Mouse (Mus musculus) forebrain, postnatal 0 days (tissue): ENCODE data around the gene Bnc2. TPM values are rescaled to one million over a fixed set of nuclear protein-coding genes. Genes with fewer than 3 reads are reported as not detected.
A peak's percentile ranks its signal among the peaks of the same experiment; 100 is the strongest.

Experiments
- ATAC-seq: fragments of 200-750 bp; cut with Nextera tagmentation; 2 replicates; pipeline ENCODE4 v1.8.0; 2017; ENCODE audit warnings: mild to moderate bottlenecking, moderate library complexity
- DNase-seq: peaks from one replicate; pipeline ENCODE4 v3.0.0-alpha.2; 2015
- H3K27ac ChIP-seq: fragments of 300-500 bp; sonication (generic); 2 replicates; pipeline ENCODE4 v1.5.1; 2014; ENCODE audit warnings: low read depth, mild to moderate bottlenecking, antibody characterized with exemption, low read length, moderate library complexity, mixed read lengths
- H3K27me3 ChIP-seq: fragments of 300-500 bp; sonication (generic); 2 replicates; pipeline ENCODE4 v1.6.1; 2014; ENCODE audit warnings: mild to moderate bottlenecking, low read length, mixed read lengths; ENCODE audit not compliant: insufficient read depth
- H3K36me3 ChIP-seq: fragments of 300-500 bp; sonication (generic); 2 replicates; pipeline ENCODE4 v1.6.1; 2014; ENCODE audit warnings: mild to moderate bottlenecking, moderate library complexity; ENCODE audit not compliant: insufficient read depth
- H3K4me1 ChIP-seq: fragments of 300-500 bp; sonication (generic); 2 replicates; pipeline ENCODE4 v1.6.1; 2014; ENCODE audit warnings: antibody characterized with exemption; ENCODE audit not compliant: insufficient read depth
- H3K4me2 ChIP-seq: fragments of 300-500 bp; sonication (generic); 2 replicates; pipeline ENCODE4 v1.6.1; 2014; ENCODE audit warnings: low read depth, mild to moderate bottlenecking, moderate library complexity
- H3K4me3 ChIP-seq: fragments of 300-500 bp; sonication (generic); 2 replicates; pipeline ENCODE4 v1.5.1; 2014; ENCODE audit warnings: low read depth, low read length, mixed read lengths
- H3K9ac ChIP-seq: fragments of 300-500 bp; sonication (generic); 2 replicates; pipeline ENCODE4 v1.6.1; 2014; ENCODE audit warnings: mild to moderate bottlenecking
- H3K9me3 ChIP-seq: fragments of 300-500 bp; sonication (generic); 2 replicates; pipeline ENCODE4 v1.6.1; 2016; ENCODE audit warnings: low read length
- CTCF ChIP-seq: sonication (generic); IDR thresholded peaks from 2 replicates; pipeline ENCODE4 v1.5.1; 2016; ENCODE audit warnings: antibody characterized with exemption, control low read depth, low read depth
- WGBS: fragments of 180-500 bp; shearing (Covaris S2); extraction: QIAGEN DNeasy Blood & Tissue Kit; methylation state at CpG from one replicate; pipeline ENCODE4 v1.1.7; 2014; 5-methylcytosine and 5-hydroxymethylcytosine counted together
- polyA plus RNA-seq: library from polyadenylated mRNA; unstranded; fragments of >200 nt; fragmentation: Nextera tagmentation; extraction: Ambion mirVana; gene quantifications from 2 replicates; pipeline ENCODE4 v1.2.1, GENCODE M21; 2015
- total RNA-seq: library from RNA; depleted of rRNA; stranded (reverse); fragments of >200 nt; gene quantifications from 2 replicates; pipeline ENCODE4 v1.2.3, GENCODE M21; 2014

The Bnc2 gene
- total and polyA plus RNA-seq, 2 experiments from 2014 or later, result 2.0 to 11.6 TPM

DNA sequence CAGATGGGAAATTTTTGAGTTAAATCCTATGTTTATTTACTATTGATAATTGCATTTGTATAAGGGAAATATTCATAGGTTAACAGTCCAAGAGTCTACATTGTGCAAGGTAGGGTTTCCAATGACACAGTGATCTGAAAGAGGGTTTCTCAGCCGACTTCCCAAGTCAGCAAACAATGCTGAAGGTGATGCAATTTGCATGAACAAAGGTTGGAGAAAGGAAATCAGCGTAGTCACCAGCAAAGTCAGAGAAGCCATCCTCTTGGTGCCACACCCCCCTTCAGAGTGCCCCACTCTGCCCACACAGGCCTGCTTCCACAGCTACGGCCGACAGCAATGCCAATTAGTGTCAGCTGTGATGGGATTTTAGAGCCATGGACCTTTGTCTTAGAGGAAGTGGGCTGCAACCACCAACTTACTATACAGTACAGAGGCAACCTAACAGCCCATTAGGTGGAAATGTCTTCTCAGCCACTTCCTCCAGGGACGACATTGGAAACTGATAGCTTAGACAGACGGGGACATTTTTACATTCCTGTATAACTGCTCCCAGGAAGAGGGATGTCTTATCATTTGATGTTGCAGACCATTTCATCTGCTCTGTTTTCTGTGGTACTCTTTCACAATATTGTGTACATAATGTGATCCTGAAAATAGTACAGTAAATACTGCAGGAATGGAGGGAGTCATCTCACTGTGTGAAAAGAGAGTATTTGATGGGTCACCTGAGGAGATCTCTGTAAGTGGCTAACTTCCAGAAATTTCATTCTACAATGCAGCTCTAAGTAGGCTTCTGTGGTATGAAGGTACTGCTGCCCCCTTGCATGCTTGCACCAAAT is 243.2 kb downstream of the Bnc2 start:
- ATAC-seq (no peak), DNase-seq (no peak)
- no peak for TF ChIP-seq CTCF
- H3K4me3 ChIP-seq, result no peak overlapping the region
- no peaks in the 10 kb centered on the region for H3K4me1 ChIP-seq
- H3K9me3 ChIP-seq, result no peaks in the 10 kb centered on the region
- 33% methylated on average over 6 of the region's 6 CpGs for WGBS
- no peak overlapping the region for H3K4me2 ChIP-seq
- no peaks in the 10 kb centered on the region for H3K36me3 ChIP-seq
- H3K27ac ChIP-seq, result no peak overlapping the region
- H3K9ac ChIP-seq, result no peak overlapping the region
- H3K27me3 ChIP-seq, result no peaks in the 10 kb centered on the region

DNA sequence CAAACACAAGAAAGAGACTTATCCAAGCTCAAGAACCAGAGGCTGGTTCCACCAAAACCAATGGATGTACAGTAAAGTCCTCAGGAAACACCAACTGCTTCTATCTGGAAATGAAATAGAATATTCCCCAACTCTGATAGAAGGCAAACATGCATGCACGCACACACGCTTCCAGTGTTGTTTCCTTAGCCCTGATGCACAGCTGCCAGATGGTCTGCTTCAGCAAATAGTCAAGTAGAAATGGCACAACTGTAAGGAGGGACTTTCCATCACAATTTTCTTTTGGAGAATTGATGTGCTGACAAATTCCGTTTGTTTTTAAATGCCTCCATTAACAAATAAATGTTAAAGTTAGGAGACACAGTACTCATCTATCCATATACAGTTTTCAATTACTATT is 247.1 kb downstream of the Bnc2 start:
- Histone ChIP-seq H3K36me3 (no peaks in the 10 kb centered on the region), H3K27ac (no peak overlapping the region), H3K4me2 (no peak overlapping the region), H3K9me3 (no peaks in the 10 kb centered on the region), H3K4me1 (no peaks in the 10 kb centered on the region), H3K9ac (no peak overlapping the region), H3K4me3 (no peak overlapping the region), H3K27me3 (no peaks in the 10 kb centered on the region)
- 91% methylated on average over 3 of the region's 3 CpGs for WGBS
- no peak for TF ChIP-seq CTCF
- no peak for ATAC-seq
- no peak for DNase-seq

DNA sequence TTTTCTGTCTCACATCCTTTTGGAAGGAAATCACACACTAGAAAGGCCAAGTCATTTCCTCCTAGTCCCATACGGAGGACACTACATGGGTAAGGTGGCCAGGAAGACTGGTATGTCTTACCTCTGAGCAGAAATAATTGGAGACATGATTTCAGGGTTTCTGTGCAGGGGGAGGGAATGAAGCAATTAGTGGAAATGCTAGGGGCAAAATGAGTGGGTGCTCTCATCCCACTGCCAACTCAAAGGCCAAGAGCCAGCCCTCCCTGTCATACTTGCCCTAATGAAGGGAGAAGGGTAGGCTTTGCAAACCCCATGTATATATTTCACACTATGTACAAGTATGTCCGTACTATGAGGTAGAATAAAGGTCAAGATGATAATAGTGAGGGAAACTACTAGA is 263.6 kb downstream of the Bnc2 start:
- no peak overlapping the region for H3K4me2 ChIP-seq
- no peak overlapping the region for H3K27ac ChIP-seq
- no peak overlapping the region for H3K4me3 ChIP-seq
- 94% methylated on average over 2 of the region's 2 CpGs for WGBS
- ATAC-seq (no peak), DNase-seq (no peak)
- H3K27me3 ChIP-seq, result no peaks in the 10 kb centered on the region
- no peaks in the 10 kb centered on the region for H3K36me3 ChIP-seq
- H3K9me3 ChIP-seq, result no peaks in the 10 kb centered on the region
- no peak overlapping the region for H3K9ac ChIP-seq
- no peaks in the 10 kb centered on the region for H3K4me1 ChIP-seq
- TF ChIP-seq CTCF, result no peak

DNA sequence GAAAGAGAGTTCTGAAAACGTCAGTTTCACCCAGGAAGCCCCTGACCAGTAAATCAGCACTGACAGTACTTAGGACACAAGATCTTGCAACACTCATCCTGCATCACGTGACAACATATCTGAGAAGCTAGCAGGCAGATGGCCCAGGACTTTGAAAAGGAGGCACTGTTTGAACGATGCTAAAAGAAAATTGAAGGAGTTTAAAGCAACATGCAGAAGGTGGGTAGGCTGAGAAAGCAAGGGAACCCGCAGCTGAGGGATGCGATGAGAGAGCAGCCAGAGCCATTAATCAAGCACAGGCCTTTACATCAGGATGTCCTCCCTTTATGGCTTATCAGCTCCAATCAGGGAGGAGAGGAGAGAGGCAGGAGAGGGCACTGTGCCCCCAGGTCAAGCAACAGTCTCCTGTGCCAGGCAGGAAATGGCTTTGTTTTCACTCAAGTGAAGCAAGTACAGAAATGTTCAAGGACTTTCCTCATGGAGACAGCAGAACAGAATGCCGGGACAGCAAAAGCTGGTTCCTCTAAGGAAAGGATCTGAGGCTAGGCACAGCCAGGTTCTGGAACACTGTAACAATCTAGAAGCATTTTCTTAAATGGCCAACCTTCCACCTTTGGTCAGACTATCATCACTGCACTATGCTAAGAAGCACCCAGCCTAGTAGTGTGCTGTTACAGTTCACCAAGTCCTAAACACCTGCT is 267.6 kb downstream of the Bnc2 start:
- no peaks in the 10 kb centered on the region for H3K4me1 ChIP-seq
- no peaks in the 10 kb centered on the region for H3K27me3 ChIP-seq
- ATAC-seq, result no peak
- no peak overlapping the region for H3K4me2 ChIP-seq
- H3K9me3 ChIP-seq, result no peaks in the 10 kb centered on the region
- 69% methylated on average over 6 of the region's 6 CpGs for WGBS
- H3K27ac ChIP-seq, result no peak overlapping the region
- no peak overlapping the region for H3K4me3 ChIP-seq
- H3K36me3 ChIP-seq, result no peaks in the 10 kb centered on the region
- H3K9ac ChIP-seq, result no peak overlapping the region
- TF ChIP-seq CTCF, result no peak
- DNase-seq, result no peak

DNA sequence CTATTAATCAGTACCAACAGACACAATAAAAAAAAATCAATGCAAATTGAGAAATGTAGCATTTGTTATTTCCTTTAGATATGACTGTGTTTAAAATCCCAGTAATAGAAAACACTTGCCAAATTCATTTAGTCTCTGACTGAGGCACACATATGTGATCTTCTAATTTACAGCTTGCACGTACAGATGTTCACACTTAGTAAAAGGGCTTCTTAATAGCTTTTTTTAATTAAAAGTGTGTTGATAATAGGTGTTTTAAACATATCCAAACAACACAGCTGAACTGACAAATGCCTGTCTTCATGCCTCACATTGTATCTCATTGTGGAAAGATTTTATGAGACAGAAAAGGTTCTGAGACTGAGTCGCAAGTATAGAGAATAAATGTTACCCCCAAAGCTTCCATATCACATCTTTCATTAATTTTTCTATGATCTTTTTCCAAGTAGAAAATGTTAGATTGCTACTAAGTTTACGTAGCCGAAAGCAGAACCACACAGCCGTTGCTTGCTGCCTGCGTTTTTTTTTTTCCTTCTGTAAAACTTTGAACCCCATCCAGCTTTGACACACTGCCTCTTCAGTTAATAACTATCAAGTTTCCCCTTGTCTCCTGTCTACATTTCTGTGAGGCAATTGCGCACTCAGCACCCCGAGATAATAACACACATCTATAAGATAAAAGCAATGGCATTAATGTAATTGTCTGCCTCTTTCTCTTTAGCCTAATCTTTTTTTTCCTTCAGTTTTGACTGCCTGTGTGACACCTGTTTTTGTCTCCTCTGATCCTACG is 271.5 kb downstream of the Bnc2 start:
- Histone ChIP-seq H3K27me3 (no peaks in the 10 kb centered on the region), H3K4me3 (no peak overlapping the region), H3K4me1 (no peaks in the 10 kb centered on the region), H3K4me2 (0 out of 2 replicates have a peak overlapping the region, but pooled peaks have one; percentile 8), H3K9ac (no peak overlapping the region), H3K27ac (no peak overlapping the region), H3K9me3 (no peaks in the 10 kb centered on the region), H3K36me3 (no peaks in the 10 kb centered on the region)
- no peak for TF ChIP-seq CTCF
- 29% methylated on average over 9 of the region's 9 CpGs for WGBS
- no peak for DNase-seq
- ATAC-seq, result no peak; the same call in 1 of the 2 replicates

DNA sequence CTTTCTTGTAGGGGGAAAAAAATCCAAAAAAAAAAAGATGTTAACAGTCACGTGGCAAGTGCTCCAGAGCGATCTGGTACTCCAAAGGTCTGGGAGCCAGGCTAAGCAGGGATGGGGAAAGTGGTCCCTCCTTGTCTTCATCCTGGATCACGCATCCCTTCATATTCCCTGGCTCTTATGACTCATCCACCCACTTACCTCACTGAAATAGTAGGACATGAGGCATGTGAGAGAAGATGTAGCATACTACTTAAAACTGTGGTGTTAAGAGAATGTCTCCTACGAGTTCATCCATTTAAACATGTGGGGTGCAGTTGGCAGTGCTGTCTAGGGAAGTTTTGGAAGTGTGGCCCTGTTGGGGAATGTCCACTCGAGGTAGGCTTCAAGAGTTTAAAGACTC is 286.1 kb downstream of the Bnc2 start:
- WGBS, result 89% methylated on average over 5 of the region's 5 CpGs
- no peak for ATAC-seq

More for the DNA sequence above, 286.1 kb downstream of the Bnc2 start:
- no peak for DNase-seq
- Histone ChIP-seq H3K9me3 (no peaks in the 10 kb centered on the region), H3K4me1 (no peaks in the 10 kb centered on the region), H3K27me3 (no peaks in the 10 kb centered on the region; the same call in 1 of the 2 replicates), H3K27ac (no peak overlapping the region), H3K4me3 (no peak overlapping the region), H3K9ac (no peak overlapping the region), H3K4me2 (no peak overlapping the region), H3K36me3 (no peaks in the 10 kb centered on the region)
- no peak for TF ChIP-seq CTCF
